Mouse (Mus musculus) MEL (cell line): ENCODE measurements around the gene Tnik. TPM values are rescaled to one million over a fixed set of nuclear protein-coding genes. Genes with fewer than 3 reads are reported as not detected.

Source experiments
- DNase-seq: peaks from one replicate; pipeline ENCODE4 v3.0.0; 2011; ENCODE audit warnings: low read depth, low spot score
- H3K27ac ChIP-seq: 2 replicates; pipeline ENCODE4 v1.5.1; 2012; ENCODE audit warnings: low read depth, mild to moderate bottlenecking, control low read depth, low read length, moderate library complexity; ENCODE audit not compliant: control insufficient read depth
- H3K27me3 ChIP-seq, 2 experiments: fragments of 150-350 bp in 1 of 2; sonication (generic) in 1 of 2; 2 replicates each; pipeline ENCODE4 v1.6.1; 2012; ENCODE audit warnings: low read length in 2 of 2, mild to moderate bottlenecking in 2 of 2, improper control_type of control experiment in 1 of 2, moderate library complexity in 1 of 2; ENCODE audit not compliant: insufficient read depth in 2 of 2, control insufficient read depth in 1 of 2
- H3K36me3 ChIP-seq, 2 experiments: 2 replicates each; pipeline ENCODE4 v1.6.1; 2012 to 2014; ENCODE audit warnings: low read length in 2 of 2, improper control_type of control experiment in 1 of 2, inconsistent platforms in 1 of 2, mild to moderate bottlenecking in 1 of 2; ENCODE audit not compliant: insufficient read depth in 2 of 2, control insufficient read depth in 1 of 2
- H3K4me1 ChIP-seq, 2 experiments: fragments of 150-350 bp in 1 of 2; sonication (generic) in 1 of 2; 2 replicates each; pipeline ENCODE4 v1.6.1; 2012; ENCODE audit warnings: low read length in 2 of 2, improper control_type of control experiment in 1 of 2, mild to moderate bottlenecking in 1 of 2; ENCODE audit not compliant: insufficient read depth in 2 of 2, control insufficient read depth in 1 of 2
- H3K4me3 ChIP-seq, 2 experiments: fragments of 150-350 bp in 1 of 2; sonication (generic) in 1 of 2; 2 replicates each; pipeline ENCODE4 v1.5.1; 2012; ENCODE audit warnings: low read depth in 2 of 2, low read length in 2 of 2, mild to moderate bottlenecking in 2 of 2, moderate library complexity in 2 of 2, control low read depth in 1 of 2, improper control_type of control experiment in 1 of 2; ENCODE audit not compliant: control insufficient read depth in 1 of 2, insufficient read depth in 1 of 2
- H3K79me2 ChIP-seq: 2 replicates; pipeline ENCODE4 v1.6.1; 2012; ENCODE audit warnings: mild to moderate bottlenecking, low read length, moderate library complexity; ENCODE audit not compliant: control insufficient read depth, poor library complexity, insufficient read depth
- H3K9ac ChIP-seq: 2 replicates; pipeline ENCODE4 v1.6.1; 2012; ENCODE audit warnings: low read depth, mild to moderate bottlenecking, control low read depth, low read length, moderate library complexity; ENCODE audit not compliant: control insufficient read depth, poor library complexity, severe bottlenecking
- H3K9me3 ChIP-seq: fragments of 150-350 bp; sonication (generic); replicated peaks from 2 replicates; pipeline ENCODE4 v1.6.1; 2012; ENCODE audit warnings: mild to moderate bottlenecking, low read length, improper control_type of control experiment, moderate library complexity; ENCODE audit not compliant: insufficient read depth
- BHLHE40 ChIP-seq: IDR thresholded peaks from 2 replicates; pipeline ENCODE4 v1.6.1; 2012; ENCODE audit warnings: low read depth, mild to moderate bottlenecking, inconsistent platforms, low read length, improper control_type of control experiment, borderline replicate concordance
- CHD1 ChIP-seq: IDR thresholded peaks from 2 replicates; pipeline ENCODE4 v1.6.1; 2012; ENCODE audit warnings: low read depth, mild to moderate bottlenecking, inconsistent platforms, low read length, improper control_type of control experiment
- CHD2 ChIP-seq: IDR thresholded peaks from 2 replicates; pipeline ENCODE4 v1.6.1; 2011; ENCODE audit warnings: low read length, improper control_type of control experiment
- E2F4 ChIP-seq: IDR thresholded peaks from 2 replicates; pipeline ENCODE4 v1.6.1; 2011; ENCODE audit warnings: low read depth, low read length, improper control_type of control experiment, borderline replicate concordance
- ELF1 ChIP-seq: IDR thresholded peaks from 2 replicates; pipeline ENCODE4 v1.6.1; 2014; ENCODE audit warnings: low read depth, mild to moderate bottlenecking, inconsistent platforms, low read length, improper control_type of control experiment, moderate library complexity
- ETS1 ChIP-seq: IDR thresholded peaks from 2 replicates; pipeline ENCODE4 v1.6.1; 2012; ENCODE audit warnings: low read depth, mild to moderate bottlenecking, inconsistent platforms, low read length, improper control_type of control experiment, moderate library complexity
- GABPA ChIP-seq: IDR thresholded peaks from 2 replicates; pipeline ENCODE4 v1.6.1; 2012; ENCODE audit warnings: low read depth, mild to moderate bottlenecking, inconsistent platforms, low read length, improper control_type of control experiment, moderate library complexity
- GATA1 ChIP-seq: IDR thresholded peaks from 2 replicates; pipeline ENCODE4 v1.6.1; 2011; ENCODE audit warnings: low read depth, low read length, improper control_type of control experiment
- HCFC1 ChIP-seq: IDR thresholded peaks from 2 replicates; pipeline ENCODE4 v1.6.1; 2012; ENCODE audit warnings: low read depth, mild to moderate bottlenecking, inconsistent platforms, low read length, improper control_type of control experiment, moderate library complexity
- JUND ChIP-seq: IDR thresholded peaks from 2 replicates; pipeline ENCODE4 v1.6.1; 2011; ENCODE audit warnings: low read depth, mild to moderate bottlenecking, improper control_type of control experiment, low read length
- KAT2A ChIP-seq: conservative IDR thresholded peaks from 2 replicates; pipeline ENCODE4 v1.6.1; 2012; ENCODE audit warnings: low read depth, low read length, improper control_type of control experiment, inconsistent platforms
- MAFK ChIP-seq: IDR thresholded peaks from 2 replicates; pipeline ENCODE4 v1.6.1; 2011; ENCODE audit warnings: low read depth, mild to moderate bottlenecking, low read length, improper control_type of control experiment, borderline replicate concordance
- MAX ChIP-seq: IDR thresholded peaks from 2 replicates; pipeline ENCODE4 v1.6.1; 2011; ENCODE audit warnings: low read length, improper control_type of control experiment
- MEF2A ChIP-seq: IDR thresholded peaks from 2 replicates; pipeline ENCODE4 v1.6.1; 2014; ENCODE audit warnings: low read depth, mild to moderate bottlenecking, inconsistent platforms, low read length, improper control_type of control experiment; ENCODE audit not compliant: poor library complexity, insufficient replicate concordance, severe bottlenecking; ENCODE audit errors: extremely low read depth
- MYB ChIP-seq: IDR thresholded peaks from 2 replicates; pipeline ENCODE4 v1.6.1; 2011; ENCODE audit warnings: mild to moderate bottlenecking, low read depth, low read length, improper control_type of control experiment
- NELFE ChIP-seq: IDR thresholded peaks from 2 replicates; pipeline ENCODE4 v1.6.1; 2011; ENCODE audit warnings: low read depth, low read length, improper control_type of control experiment
- NRF1 ChIP-seq: IDR thresholded peaks from 2 replicates; pipeline ENCODE4 v1.6.1; 2014; ENCODE audit warnings: low read depth, mild to moderate bottlenecking, inconsistent platforms, low read length, improper control_type of control experiment, moderate library complexity; ENCODE audit not compliant: poor library complexity, insufficient read depth, severe bottlenecking
- RAD21 ChIP-seq: IDR thresholded peaks from 2 replicates; pipeline ENCODE4 v1.6.1; 2011; ENCODE audit warnings: mild to moderate bottlenecking, low read depth, low read length, improper control_type of control experiment
- RCOR1 ChIP-seq: IDR thresholded peaks from 2 replicates; pipeline ENCODE4 v1.6.1; 2012; ENCODE audit warnings: low read depth, mild to moderate bottlenecking, inconsistent platforms, low read length, improper control_type of control experiment
- SMC3 ChIP-seq: IDR thresholded peaks from 2 replicates; pipeline ENCODE4 v1.6.1; 2011; ENCODE audit warnings: low read depth, low read length, improper control_type of control experiment
- TAL1 ChIP-seq: IDR thresholded peaks from 2 replicates; pipeline ENCODE4 v1.6.1; 2012; ENCODE audit warnings: mild to moderate bottlenecking, inconsistent platforms, low read length, moderate library complexity, mixed read lengths
- UBTF ChIP-seq: IDR thresholded peaks from 2 replicates; pipeline ENCODE4 v1.6.1; 2012; ENCODE audit warnings: low read depth, mild to moderate bottlenecking, inconsistent platforms, low read length, improper control_type of control experiment, moderate library complexity, borderline replicate concordance; ENCODE audit not compliant: insufficient read depth
- ZC3H11A ChIP-seq: IDR thresholded peaks from 2 replicates; pipeline ENCODE4 v1.6.1; 2012; ENCODE audit warnings: low read depth, mild to moderate bottlenecking, inconsistent platforms, low read length, improper control_type of control experiment
- ZMIZ1 ChIP-seq: IDR thresholded peaks from 2 replicates; pipeline ENCODE4 v1.6.1; 2012; ENCODE audit warnings: low read depth, mild to moderate bottlenecking, inconsistent platforms, low read length, improper control_type of control experiment, moderate library complexity
- ZNF384 ChIP-seq: IDR thresholded peaks from 2 replicates; pipeline ENCODE4 v1.6.1; 2012; ENCODE audit warnings: low read depth, mild to moderate bottlenecking, inconsistent platforms, low read length, improper control_type of control experiment
- polyA plus RNA-seq, 2 experiments: library from polyadenylated mRNA; stranded (reverse) in 1 of 2; unstranded in 1 of 2; fragments of >175 nt in 1 of 2; fragments of >200 nt in 1 of 2; gene quantifications; 2 replicates each; pipeline versions ENCODE4 v1.2.1 to v1.2.4; 2012; ENCODE audit warnings: low replicate concordance in 2 of 2, low read depth in 1 of 2; ENCODE audit not compliant: insufficient read length in 2 of 2, insufficient read depth in 1 of 2, missing spikeins in 1 of 2
- total RNA-seq: library from RNA; depleted of rRNA; stranded (reverse); fragments of 300-350 nt; gene quantifications from 2 replicates; pipeline ENCODE4 v1.2.3, GENCODE M21; 2012

The Tnik gene
- total and polyA plus RNA-seq, 3 experiments = 9.9 to 78.4 (median 13.6) TPM

GRCm38 (mm10) chr3:28420194-28420593 is 157.2 kb downstream of the Tnik start:
- Histone ChIP-seq H3K27me3 (no peaks in the 10 kb centered on the region), H3K27ac (no peak overlapping the region), H3K79me2 (no peaks in the 10 kb centered on the region)
- TF ChIP-seq UBTF (no peak), GATA1 (no peak), RCOR1 (no peak), TAL1 (no peak), ZNF384 (no peak), KAT2A (no peak), MAX (no peak), CHD2 (no peak), MAFK (no peak), ZMIZ1 (no peak), HCFC1 (no peak), E2F4 (no peak)
- TF ChIP-seq, all 39 proteins: peak for 0
- Histone ChIP-seq H3K9ac (no peak overlapping the region), H3K4me1 (no peaks in the 10 kb centered on the region), H3K9me3 (no peaks in the 10 kb centered on the region), H3K4me3 (no peak overlapping the region), H3K36me3 (no peaks in the 10 kb centered on the region)
- no peak for DNase-seq

GRCm38 (mm10) chr3:28420698-28421097 is 157.7 kb downstream of the Tnik start:
- Histone ChIP-seq H3K4me3 (no peak overlapping the region), H3K36me3 (no peaks in the 10 kb centered on the region), H3K4me1 (no peaks in the 10 kb centered on the region), H3K9ac (no peak overlapping the region), H3K27me3 (no peaks in the 10 kb centered on the region), H3K27ac (no peak overlapping the region), H3K79me2 (no peaks in the 10 kb centered on the region), H3K9me3 (no peaks in the 10 kb centered on the region)
- no peak for TF ChIP-seq CHD1
- no peak for TF ChIP-seq TAL1
- no peak for TF ChIP-seq MEF2A
- TF ChIP-seq ZC3H11A = no peak
- TF ChIP-seq ELF1 = no peak
- no peak for TF ChIP-seq SMC3
- no peak for TF ChIP-seq JUND
- TF ChIP-seq MYB = no peak
- TF ChIP-seq HCFC1 = no peak
- TF ChIP-seq GATA1 = no peak
- TF ChIP-seq ZMIZ1 = no peak
- TF ChIP-seq ETS1 = no peak
- TF ChIP-seq GABPA = no peak
- TF ChIP-seq RCOR1 = no peak
- no peak for TF ChIP-seq RAD21
- TF ChIP-seq NELFE = no peak
- no peak for TF ChIP-seq BHLHE40
- no peak for TF ChIP-seq NRF1
- TF ChIP-seq MAFK = no peak
- no peak for DNase-seq
